Mouse (Mus musculus): Measurements from ENCODE around the gene Myoz1.
A peak's percentile ranks its signal among the peaks of the same experiment; 100 is the strongest.
"Not testable (repeated sequence)": the region's sequence is repeated elsewhere in the genome, so short reads cannot be mapped to it uniquely, and the experiment has no call there.

Myoz1 gene

DNA sequence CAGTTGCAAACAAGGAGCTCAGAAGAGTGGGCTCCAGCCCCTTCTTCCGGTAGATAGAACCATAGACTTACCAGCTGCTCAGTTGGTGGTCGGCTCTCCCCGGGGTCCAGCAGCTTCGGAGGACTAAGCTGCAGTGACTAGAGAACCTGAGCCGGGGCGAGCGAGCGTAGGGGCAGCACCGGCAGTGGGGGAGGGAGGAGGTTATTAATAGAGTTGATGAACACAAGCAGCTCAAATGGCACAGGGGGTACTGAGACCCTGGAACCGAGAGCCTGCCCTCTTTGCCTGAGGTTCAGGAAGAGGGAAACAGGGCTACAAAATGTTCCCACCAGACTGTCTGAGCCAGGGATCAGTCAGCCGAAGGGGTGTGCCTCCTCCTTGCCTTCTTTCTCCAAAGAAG is at the start of gene Myoz1:
TSS of gene Myoz1 (minus strand) at position 180 of the 400 bp plus-strand sequence.
- no peak for DNase-seq

DNA sequence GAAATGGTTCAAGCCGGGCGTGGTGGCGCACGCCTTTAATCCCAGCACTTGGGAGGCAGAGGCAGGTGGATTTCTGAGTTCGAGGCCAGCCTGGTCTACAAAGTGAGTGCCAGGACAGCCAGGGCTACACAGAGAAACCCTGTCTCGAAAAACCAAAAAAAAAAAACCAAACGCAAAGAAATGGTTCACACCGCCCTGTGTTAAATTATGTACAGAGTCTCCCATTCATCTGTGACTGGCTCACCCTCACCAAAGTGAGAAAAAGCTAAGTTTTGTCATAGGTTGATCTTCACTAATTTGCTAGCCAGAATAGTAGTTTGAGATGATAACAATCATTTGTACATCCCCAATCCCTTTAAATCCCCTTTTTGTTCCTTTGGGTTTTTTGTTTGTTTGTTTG is 47.1 kb upstream of the Myoz1 start:
- DNase-seq = not testable (repeated sequence)

DNA sequence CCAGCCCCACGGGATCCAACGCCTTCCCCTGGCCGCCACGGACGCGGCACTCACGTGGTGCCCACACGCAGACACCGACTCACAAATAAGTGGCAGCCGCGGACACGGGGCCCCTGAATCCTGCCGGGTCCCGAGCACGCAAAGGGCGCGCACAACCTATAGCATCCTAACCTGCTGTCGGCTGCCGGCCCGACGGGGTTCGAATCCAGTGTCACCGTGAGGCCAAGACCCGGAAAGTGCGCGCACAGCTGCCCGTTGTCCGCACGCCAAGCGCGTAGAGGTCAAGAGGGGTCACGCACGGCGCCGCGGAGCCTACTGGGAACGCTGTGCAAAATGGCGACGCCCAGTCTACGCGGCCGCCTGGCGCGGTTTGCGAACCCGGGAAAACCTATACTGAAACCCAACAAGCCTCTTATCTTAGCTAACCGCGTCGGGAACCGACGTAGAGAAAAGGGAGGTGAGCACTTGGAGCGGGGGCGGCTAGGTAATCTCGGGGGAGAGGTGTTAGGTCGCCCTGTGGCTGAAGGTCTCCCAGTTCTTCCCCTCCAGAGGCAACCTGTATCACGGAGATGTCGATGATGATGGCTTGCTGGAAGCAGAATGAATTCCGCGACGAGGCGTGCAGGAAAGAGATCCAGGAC is 46.5 kb upstream of the Myoz1 start, which contains the start of gene Chchd1:
TSS of gene Chchd1 (plus strand) at position 266 of the 641 bp plus-strand sequence.
- peak; percentile 93 for DNase-seq

DNA sequence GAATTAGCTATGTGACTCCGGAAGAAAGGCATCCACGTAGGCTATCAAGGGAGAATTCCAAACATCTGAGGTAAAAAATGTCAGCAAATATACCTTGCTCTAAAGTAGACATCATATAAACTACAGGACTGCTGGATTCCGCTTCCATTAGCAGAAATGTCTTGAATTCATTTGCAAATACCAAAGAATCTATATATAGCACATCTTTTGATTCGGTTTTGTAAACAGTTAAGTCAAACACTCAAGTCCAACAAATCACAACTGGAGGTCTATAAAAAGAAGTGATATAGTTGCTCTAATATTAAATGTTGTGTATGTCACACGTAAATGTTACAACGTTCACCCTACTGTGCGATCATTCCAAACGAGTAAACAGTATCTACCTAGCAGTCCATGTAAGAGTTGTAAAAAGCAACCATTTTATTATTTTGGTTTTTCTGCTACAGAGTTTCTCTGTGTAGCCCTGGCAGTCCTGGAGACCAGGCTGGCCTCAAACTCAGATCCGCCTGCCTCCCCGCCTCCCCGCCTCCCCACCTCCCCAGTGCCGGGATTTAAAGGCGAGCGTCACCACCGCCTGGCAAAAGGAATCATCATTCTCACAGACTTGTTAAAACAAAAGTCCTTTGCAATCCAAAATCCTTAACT is 45.9 kb upstream of the Myoz1 start:
- no peak for DNase-seq

- no peak for DNase-seq
Observed at GRCm38 (mm10) chr14:20701554-20701953, 45.2 kb upstream of the Myoz1 start.

DNA sequence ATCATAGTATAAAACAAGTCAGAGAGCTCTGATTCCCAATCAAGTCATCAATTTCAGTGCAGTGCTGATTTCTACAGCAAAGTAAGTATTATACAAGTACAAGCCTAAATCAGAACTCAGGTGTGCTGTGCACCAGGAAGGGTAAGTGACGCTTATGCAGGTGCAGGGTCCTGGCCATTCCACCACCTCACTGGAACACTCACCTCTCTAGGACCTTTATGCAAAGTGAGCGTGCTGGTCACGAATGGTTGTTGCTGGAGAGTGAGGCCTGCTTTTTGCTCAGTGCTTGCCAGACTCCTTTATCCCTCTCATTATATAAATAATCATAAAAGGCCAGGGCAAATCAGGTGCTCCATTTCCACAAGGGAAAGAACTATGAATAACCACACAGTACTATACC is 44.0 kb upstream of the Myoz1 start:
- DNase-seq = no peak

GRCm38 (mm10) chr14:20698515-20698914 is 42.2 kb upstream of the Myoz1 start:
- DNase-seq = no peak

DNA sequence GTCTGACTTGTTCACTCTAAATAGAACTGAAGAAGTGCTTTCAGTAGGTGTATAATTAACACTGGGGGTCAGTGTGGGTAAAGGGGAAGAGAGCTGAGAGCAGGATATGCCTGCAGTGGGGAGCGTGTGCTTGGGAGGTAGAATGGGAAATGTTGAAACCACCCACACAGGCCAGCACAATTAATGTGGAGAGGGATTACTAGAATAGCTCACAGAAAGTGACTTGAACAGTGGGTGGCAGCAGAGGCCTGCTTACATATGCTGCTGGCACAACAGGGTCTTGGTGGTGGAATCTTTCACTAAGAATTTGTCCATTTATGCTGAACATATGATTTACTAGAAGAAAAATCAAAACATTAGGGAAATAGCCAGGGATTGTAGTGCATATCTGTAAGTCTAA is 40.6 kb upstream of the Myoz1 start:
- DNase-seq = peak; percentile 59

GRCm38 (mm10) chr14:20695761-20696520 is 39.6 kb upstream of the Myoz1 start:
- DNase-seq = no peak

DNA sequence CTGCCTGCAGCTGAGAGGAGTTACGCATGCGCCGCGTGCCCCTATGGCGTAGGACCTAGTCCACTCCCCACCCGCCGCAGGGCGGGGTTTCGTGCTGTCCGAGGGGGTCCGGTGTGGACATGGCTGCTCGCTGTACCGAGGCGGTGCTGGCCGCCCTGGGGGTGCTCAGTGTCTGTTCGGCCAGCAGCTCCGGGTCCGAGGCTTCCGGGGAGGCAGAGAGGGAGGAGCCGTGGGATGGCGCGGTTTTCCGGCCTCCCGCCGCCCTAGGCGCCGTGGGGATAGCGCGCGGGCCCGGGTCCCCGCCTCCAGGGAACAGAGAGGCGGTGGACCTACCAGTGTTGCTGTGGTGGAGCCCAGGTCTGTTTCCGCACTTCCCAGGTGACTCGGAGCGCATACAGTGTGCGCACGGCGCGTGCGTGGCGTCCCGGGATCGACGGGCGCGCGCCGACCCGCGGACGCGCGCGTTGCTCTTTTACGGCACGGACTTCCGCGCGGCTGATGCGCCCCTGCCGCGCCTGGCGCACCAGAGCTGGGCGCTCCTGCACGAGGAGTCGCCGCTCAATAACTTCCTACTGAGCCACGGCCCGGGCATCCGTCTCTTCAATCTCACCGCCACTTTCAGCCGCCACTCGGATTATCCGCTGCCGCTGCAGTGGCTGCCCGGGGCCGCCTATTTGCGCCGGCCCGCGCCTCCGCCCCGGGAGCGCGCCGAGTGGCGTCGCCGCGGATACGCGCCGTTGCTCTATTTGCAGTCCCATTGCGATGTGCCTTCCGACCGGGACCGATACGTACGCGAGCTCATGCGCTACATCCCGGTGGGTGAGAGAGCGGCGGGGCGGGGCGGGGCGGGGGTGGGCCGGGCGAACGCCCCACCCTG is 38.8 kb upstream of the Myoz1 start, which contains the start of gene Fut11:
TSS of gene Fut11 (plus strand) at position 85 of the 877 bp plus-strand sequence.
- DNase-seq = peak; percentile 92

GRCm38 (mm10) chr14:20694185-20694883 is 38.0 kb upstream of the Myoz1 start:
- DNase-seq = no peak

DNA sequence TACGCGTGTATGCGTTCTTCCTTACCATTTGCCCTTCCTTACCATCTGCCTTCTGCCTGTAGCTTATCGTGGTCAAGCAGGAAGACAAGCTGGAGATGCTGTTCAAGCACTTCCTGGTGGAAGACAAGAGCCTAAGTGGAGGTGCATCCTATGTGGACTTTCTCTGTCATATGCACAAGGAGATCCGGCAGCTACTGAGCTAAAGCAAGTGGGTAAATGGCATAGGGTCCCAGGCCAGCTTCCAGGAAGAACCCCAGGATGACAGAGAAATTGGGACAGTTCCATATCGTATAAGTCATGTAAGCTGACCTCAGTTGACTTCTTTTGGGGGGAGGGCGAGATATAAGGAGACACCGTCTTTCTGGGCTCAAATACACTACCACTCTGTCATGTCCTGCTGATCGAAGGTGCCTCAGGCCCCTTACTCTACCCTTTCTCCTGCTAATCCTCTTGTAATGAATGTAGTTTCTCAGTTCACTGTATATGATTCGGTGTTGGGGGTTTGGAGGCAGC is 37.3 kb upstream of the Myoz1 start:
- DNase-seq = no peak

DNA sequence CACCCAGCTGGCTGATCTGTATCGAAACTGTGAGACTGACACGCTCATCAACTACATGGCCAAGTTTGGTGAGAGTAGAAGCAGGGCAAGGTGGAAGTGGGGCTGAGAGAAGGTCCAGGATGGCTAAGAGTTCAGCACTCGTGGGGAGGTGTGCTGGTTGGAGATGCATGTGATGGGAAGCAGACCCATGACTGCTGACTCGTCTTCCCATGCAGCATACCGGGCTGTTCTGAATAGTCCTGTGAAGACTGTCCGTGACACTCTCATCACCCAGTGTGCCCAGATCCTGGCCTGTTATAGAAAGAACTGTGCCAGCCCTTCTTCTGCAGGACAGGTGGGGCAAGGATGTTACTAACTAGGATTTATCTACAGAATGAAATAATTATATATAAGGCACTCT is 35.4 kb upstream of the Myoz1 start:
- no peak for DNase-seq

- no peak for DNase-seq
Observed at GRCm38 (mm10) chr14:20689009-20689408, 32.7 kb upstream of the Myoz1 start.

- no peak for DNase-seq
Observed at GRCm38 (mm10) chr14:20686576-20686975, 30.2 kb upstream of the Myoz1 start.

- DNase-seq = peak; percentile 35
Observed at GRCm38 (mm10) chr14:20682498-20682897, 26.2 kb upstream of the Myoz1 start.

GRCm38 (mm10) chr14:20681742-20682141 is 25.4 kb upstream of the Myoz1 start:
- DNase-seq = no peak

GRCm38 (mm10) chr14:20677906-20678305 is 21.6 kb upstream of the Myoz1 start:
- DNase-seq = no peak

DNA sequence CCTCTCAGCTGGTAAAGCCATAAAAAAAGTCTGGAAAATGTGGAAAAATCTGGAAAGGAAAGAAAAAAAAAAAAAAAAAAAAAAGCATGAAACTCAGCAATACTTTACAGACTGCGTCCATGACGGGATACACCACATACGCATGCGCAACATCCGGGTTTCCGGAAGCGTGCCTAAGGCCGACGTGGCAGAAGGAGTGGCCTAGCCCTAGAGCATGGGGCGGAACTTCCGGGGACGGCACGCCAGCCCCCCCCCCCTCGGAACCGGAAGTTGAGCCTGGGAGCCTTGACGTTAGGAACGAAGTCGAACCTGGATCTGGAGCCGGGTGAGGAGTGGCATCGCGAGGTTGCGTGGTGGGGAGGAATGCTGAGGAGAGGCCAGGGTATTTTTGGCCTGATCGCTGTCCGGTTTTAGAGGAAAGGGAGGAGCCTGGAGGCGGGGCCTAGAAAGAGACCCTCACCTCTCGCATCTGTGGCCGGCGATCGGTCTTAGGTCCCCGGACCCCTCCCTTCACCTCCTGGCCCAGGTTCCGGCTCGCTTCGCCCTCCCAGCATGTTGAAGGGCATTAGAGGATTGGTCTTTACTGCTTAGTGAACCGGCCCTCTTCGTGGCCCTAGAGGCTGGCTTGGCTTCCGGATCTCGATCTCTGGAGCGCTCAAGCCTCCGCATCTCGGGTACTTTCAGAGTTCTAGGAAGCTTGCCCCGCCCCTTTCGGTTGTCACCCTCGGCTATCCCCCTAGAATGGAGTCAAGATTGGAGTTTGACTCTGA is 17.9 kb upstream of the Myoz1 start, which contains the start of gene Sec24c:
TSS of gene Sec24c (plus strand) at position 245 of the 770 bp plus-strand sequence.
- DNase-seq = peak; percentile 98

DNA sequence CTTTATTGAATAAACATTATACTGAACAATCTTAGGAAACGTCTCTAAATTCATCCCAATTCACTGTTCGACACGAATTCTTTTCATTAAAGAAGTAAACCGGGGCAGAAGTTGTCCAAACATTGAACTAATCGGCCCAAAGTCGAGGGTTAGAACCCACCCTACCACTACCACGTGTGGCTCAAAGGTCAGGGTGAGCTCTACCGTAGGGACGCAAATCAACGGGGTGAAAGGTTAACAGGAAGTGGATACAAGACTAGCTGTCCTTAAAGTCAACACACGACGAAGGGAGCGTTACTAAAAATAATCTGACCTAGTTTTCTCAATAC is 17.4 kb upstream of the Myoz1 start:
- DNase-seq = no peak

DNA sequence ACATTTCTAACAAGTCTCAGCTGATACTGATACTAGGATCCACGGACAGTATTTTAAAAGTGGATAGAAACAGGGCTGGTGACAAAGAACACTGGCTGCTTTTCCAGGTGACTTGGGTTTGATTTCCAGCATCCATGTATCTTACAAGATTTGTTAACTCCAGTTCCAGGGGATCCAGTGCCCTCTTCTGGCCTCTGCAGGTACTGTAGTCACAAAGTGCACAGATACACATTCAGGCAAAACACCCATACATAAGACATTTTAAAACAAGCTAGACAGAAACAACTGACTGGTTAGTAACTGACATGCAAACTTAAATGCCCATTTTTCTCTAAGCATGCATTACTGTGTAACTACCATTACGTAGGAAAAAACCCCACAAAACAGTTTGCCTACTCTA is 16.6 kb upstream of the Myoz1 start:
- DNase-seq = peak; percentile 52

All from kidney, postnatal 14 days (tissue).